In genomic region chr9:108201160-108201559, GRCm38 (mm10) we compare ENCODE assay signal across 8 mouse cellular contexts. TPM values are rescaled to one million over a fixed set of nuclear protein-coding genes. Genes with fewer than 3 reads are reported as not detected.
DNase-seq lines count a peak whose midpoint lies in the region; ATAC-seq and TF ChIP-seq lines count a peak whose summit lies in the region.

No protein-coding gene starts in this region.

- peak; percentile 96 for ATAC-seq in forebrain, postnatal 0 days
- peak; percentile 96 for ATAC-seq in lung, embryonic 15.5 days (ENCODE audit: borderline replicate concordance, extremely low read depth, low FRiP score, low TSS enrichment)

- H3K9me3 ChIP-seq in MEL (replicated peaks; ENCODE audit: insufficient read depth, low read length): no peaks in the 10 kb centered on the region
- H3K9me3 ChIP-seq in forebrain, postnatal 0 days (ENCODE audit: low read length): no peaks in the 10 kb centered on the region
- no peaks in the 10 kb centered on the region for H3K9me3 ChIP-seq in lung, embryonic 15.5 days

- H3K27ac ChIP-seq in MEL (ENCODE audit: control insufficient read depth, low read depth, low read length): 0 out of 2 replicates have a peak overlapping the region, but pooled peaks have one; percentile 37
- H3K27ac ChIP-seq in cerebellum, adult 2 months (ENCODE audit: insufficient read depth, low read length): no peak overlapping the region
- no peak overlapping the region for H3K27ac ChIP-seq in forebrain, postnatal 0 days (ENCODE audit: low read depth, low read length)
- no peak overlapping the region for H3K27ac ChIP-seq in lung, embryonic 15.5 days

- H3K4me3 ChIP-seq in MEL (ENCODE audit: control insufficient read depth in 1 of 2, insufficient read depth in 1 of 2, low read depth in 2 of 2, low read length in 2 of 2): peak overlapping the region; percentile 33 to 73
- peak overlapping the region; percentile 42 for H3K4me3 ChIP-seq in cerebellum, adult 2 months (replicated peaks; ENCODE audit: insufficient read depth, low read depth, low read length)
- peak overlapping the region; percentile 16; the same call in 1 of the 2 replicates for H3K4me3 ChIP-seq in forebrain, postnatal 0 days (ENCODE audit: low read depth, low read length)
- peak overlapping the region; percentile 22 for H3K4me3 ChIP-seq in lung, embryonic 15.5 days

- peak overlapping the region; percentile 42 for H3K4me2 ChIP-seq in forebrain, postnatal 0 days (ENCODE audit: low read depth)
- H3K4me2 ChIP-seq in lung, embryonic 15.5 days: peak overlapping the region; percentile 53

- peak in 1 of 2 experiments; percentile 22; a peak in 2 of 4 replicates for TF ChIP-seq EP300 in MEL (IDR thresholded peaks at IDR 0.05; ENCODE audit: low read depth in 1 of 2, low read length in 2 of 2)

- TF ChIP-seq CTCF in MEL (IDR thresholded peaks at IDR 0.05 in 2 of 3, conservative IDR thresholded peaks at IDR 0.05 in 1 of 3; ENCODE audit: control insufficient read depth in 1 of 3, insufficient read depth in 1 of 3, low read depth in 2 of 3, low read length in 3 of 3, poor library complexity in 1 of 3, severe bottlenecking in 1 of 3): peak; percentile 66 to 90 (median 73)
- TF ChIP-seq CTCF in cerebellum, adult 2 months (IDR thresholded peaks at IDR 0.05; ENCODE audit: borderline replicate concordance, insufficient read depth, low read depth, low read length): peak; percentile 86
- TF ChIP-seq CTCF in forebrain, postnatal 0 days (IDR thresholded peaks at IDR 0.05; ENCODE audit: low read depth): peak; percentile 74

- peak; percentile 85 for TF ChIP-seq RAD21 in MEL (IDR thresholded peaks at IDR 0.05; ENCODE audit: low read depth, low read length)

- peak overlapping the region; percentile 67 for H3K9ac ChIP-seq in MEL (ENCODE audit: control insufficient read depth, low read depth, low read length, poor library complexity, severe bottlenecking)
- peak overlapping the region; percentile 23; the same call in 1 of the 2 replicates for H3K9ac ChIP-seq in forebrain, postnatal 0 days
- peak overlapping the region; percentile 25 for H3K9ac ChIP-seq in lung, embryonic 15.5 days

- peaks cover 3 to 8% of the 10 kb centered on the region in 2 experiments; a peak in 3 of 4 replicates for H3K4me1 ChIP-seq in MEL (ENCODE audit: control insufficient read depth in 1 of 2, insufficient read depth in 2 of 2, low read length in 2 of 2)
- no peaks in the 10 kb centered on the region for H3K4me1 ChIP-seq in cerebellum, adult 2 months (ENCODE audit: control insufficient read depth, insufficient read depth, low read length)
- H3K4me1 ChIP-seq in forebrain, postnatal 0 days (ENCODE audit: insufficient read depth): peaks cover 4% of the 10 kb centered on the region; the same call in 1 of the 2 replicates
- H3K4me1 ChIP-seq in lung, embryonic 15.5 days: peaks cover 16% of the 10 kb centered on the region

- WGBS in cerebellum, adult 2 months: under 1% methylated on average over 13 of the region's 13 CpGs
- 3% methylated on average over 13 of the region's 13 CpGs for WGBS in forebrain, postnatal 0 days
- WGBS in lung, embryonic 15.5 days: 1% methylated on average over 13 of the region's 13 CpGs

- H3K36me3 ChIP-seq in MEL (ENCODE audit: control insufficient read depth in 1 of 2, insufficient read depth in 2 of 2, low read length in 2 of 2): no peaks in the 10 kb centered on the region; a peak in 1 of 4 replicates
- peaks cover 5% of the 10 kb centered on the region; the same call in 1 of the 2 replicates for H3K36me3 ChIP-seq in forebrain, postnatal 0 days (ENCODE audit: insufficient read depth)
- H3K36me3 ChIP-seq in lung, embryonic 15.5 days: peaks cover 7% of the 10 kb centered on the region

- H3K27me3 ChIP-seq in MEL (ENCODE audit: control insufficient read depth in 1 of 2, insufficient read depth in 2 of 2, low read length in 2 of 2): no peaks in the 10 kb centered on the region
- H3K27me3 ChIP-seq in cerebellum, adult 2 months (ENCODE audit: control insufficient read depth, insufficient read depth, low read length): no peaks in the 10 kb centered on the region
- no peaks in the 10 kb centered on the region for H3K27me3 ChIP-seq in forebrain, postnatal 0 days (ENCODE audit: insufficient read depth, low read length)
- no peaks in the 10 kb centered on the region for H3K27me3 ChIP-seq in lung, embryonic 15.5 days

- no peaks in the 10 kb centered on the region for H3K79me2 ChIP-seq in MEL (ENCODE audit: control insufficient read depth, insufficient read depth, low read length, poor library complexity)

- DNase-seq in MEL (ENCODE audit: low read depth, low spot score): peak; percentile 99
- DNase-seq in cerebellum, adult 2 months: peak; percentile 91 to 97
- DNase-seq in forebrain, postnatal 0 days: peak; percentile 93
- peak; percentile 95 for DNase-seq in heart, postnatal 4 days
- DNase-seq in layer of hippocampus, adult 8-10 months (ENCODE audit: low spot score in 2 of 2): peak; percentile 91 to 93
- DNase-seq in ovary, postnatal 10 days (ENCODE audit: low spot score): peak; percentile 46
- peak; percentile 91 to 94 for DNase-seq in thymus, postnatal 10 days (ENCODE audit: low spot score in 2 of 2)

- peak in 1 of 2 experiments; percentile 49; a peak in 2 of 4 replicates for TF ChIP-seq POLR2A in MEL (IDR thresholded peaks at IDR 0.05; ENCODE audit: control insufficient read depth in 1 of 2, insufficient read depth in 1 of 2, low read depth in 1 of 2, low read length in 2 of 2, poor library complexity in 1 of 2)
- peak; percentile 23; the same call in 1 of the 2 replicates for TF ChIP-seq POLR2A in cerebellum, adult 2 months (IDR thresholded peaks at IDR 0.05; ENCODE audit: borderline replicate concordance, insufficient read depth, low read length)

TF ChIP-seq in MEL, 35 proteins besides CTCF, POLR2A, EP300 and RAD21:
- TF ChIP-seq MAZ (IDR thresholded peaks at IDR 0.05; ENCODE audit: low read depth, low read length): peak; percentile 93; the same call in 1 of the 2 replicates
- TF ChIP-seq TCF12 (IDR thresholded peaks at IDR 0.05; ENCODE audit: low read depth, low read length): peak; percentile 17; the same call in 1 of the 2 replicates
- 0 out of 2 replicates have a peak, but pooled peaks have one; percentile 23 for TF ChIP-seq MYC (IDR thresholded peaks at IDR 0.05; ENCODE audit: low read depth, low read length)
- TF ChIP-seq ZC3H11A (IDR thresholded peaks at IDR 0.05; ENCODE audit: low read depth, low read length): peak; percentile 66
- 0 out of 2 replicates have a peak, but pooled peaks have one; percentile 15 for TF ChIP-seq MAX (IDR thresholded peaks at IDR 0.05; ENCODE audit: low read length)
- peak; percentile 84 for TF ChIP-seq SMC3 (IDR thresholded peaks at IDR 0.05; ENCODE audit: low read depth, low read length)
- TF ChIP-seq ETS1 (IDR thresholded peaks at IDR 0.05; ENCODE audit: low read depth, low read length): 0 out of 2 replicates have a peak, but pooled peaks have one; percentile 22
- peak; percentile 35; the same call in 1 of the 2 replicates for TF ChIP-seq NRF1 (IDR thresholded peaks at IDR 0.05; ENCODE audit: insufficient read depth, low read depth, low read length, poor library complexity, severe bottlenecking)
- TF ChIP-seq HCFC1 (IDR thresholded peaks at IDR 0.05; ENCODE audit: low read depth, low read length): peak; percentile 62
- TF ChIP-seq BHLHE40 (IDR thresholded peaks at IDR 0.05; ENCODE audit: borderline replicate concordance, low read depth, low read length): no peak
- no peak for TF ChIP-seq MEF2A (IDR thresholded peaks at IDR 0.05; ENCODE audit: extremely low read depth, insufficient replicate concordance, low read depth, low read length, poor library complexity, severe bottlenecking)
- TF ChIP-seq USF1 (IDR thresholded peaks at IDR 0.05; ENCODE audit: low read depth, low read length): no peak
- TF ChIP-seq MXI1 (IDR thresholded peaks at IDR 0.05; ENCODE audit: low read depth, low read length): peak; percentile 62
- no peak for TF ChIP-seq ZMIZ1 (IDR thresholded peaks at IDR 0.05; ENCODE audit: low read depth, low read length)
- TF ChIP-seq NELFE (IDR thresholded peaks at IDR 0.05; ENCODE audit: low read depth, low read length): 0 out of 2 replicates have a peak, but pooled peaks have one; percentile 32
- TF ChIP-seq TBP (IDR thresholded peaks at IDR 0.05; ENCODE audit: low read depth, low read length): peak; percentile 32; the same call in 1 of the 2 replicates
- no peak for TF ChIP-seq GATA1 (IDR thresholded peaks at IDR 0.05; ENCODE audit: low read depth, low read length)
- peak; percentile 81 for TF ChIP-seq ELF1 (IDR thresholded peaks at IDR 0.05; ENCODE audit: low read depth, low read length)
- 0 out of 2 replicates have a peak, but pooled peaks have one; percentile 22 for TF ChIP-seq ZNF384 (IDR thresholded peaks at IDR 0.05; ENCODE audit: low read depth, low read length)
- peak; percentile 83 for TF ChIP-seq SIN3A (IDR thresholded peaks at IDR 0.05; ENCODE audit: low read length)
TF ChIP-seq in MEL: peak in this region for 15.

RNA-seq across cellular contexts. Expression of gene Bsn, which starts 11.0 kb away (rescaled TPM):
- total RNA-seq in MEL (2012; rRNA removed): 2.7 and 3.5 TPM in 2 replicates
- polyA plus RNA-seq in MEL (2012; ENCODE audit: insufficient read depth in 1 of 2, insufficient read length in 2 of 2, low read depth in 1 of 2, low replicate concordance in 2 of 2, missing spikeins in 1 of 2): 1 to 10 TPM in 1 of 2 experiments, not detected in 1; 5.6 TPM
- 70.0 and 77.6 TPM in 2 replicates for polyA plus RNA-seq in cerebellum, adult 2 months (2012; rRNA removed)
- 27.4 and 34.1 TPM in 2 replicates for total RNA-seq in forebrain, postnatal 0 days (2014; rRNA removed)
- 3.0 and 5.5 TPM in 2 replicates for polyA plus RNA-seq in forebrain, postnatal 0 days (2015; fragmentation: Nextera tagmentation; extraction: Ambion mirVana)
- total RNA-seq in heart, postnatal 4 days (2021): under 1 TPM; 0.07 to 0.11 TPM
- total RNA-seq in layer of hippocampus, adult 8-10 months (2022): 100 to 1,000 TPM; 192 to 224 (median 203) TPM
- polyA plus RNA-seq in lung, embryonic 15.5 days (2015; fragmentation: Nextera tagmentation; extraction: Ambion mirVana): 0.19 and 0.34 TPM in 2 replicates

Comparison
In these comparisons a context has a peak if more than half of its experiments do, and no peak if none do; other contexts are left out.
1. DNase-seq: peak in every context shown above with its lines; median percentile 99 in MEL; 95 in heart, postnatal 4 days; 94 in cerebellum, adult 2 months; 93 in forebrain, postnatal 0 days; 92 in thymus, postnatal 10 days; 92 in layer of hippocampus, adult 8-10 months; 46 in ovary, postnatal 10 days.